Mouse (Mus musculus): ENCODE measurements at regions not wholly inside any gene's neighbourhood (a gene's known extent, or its start where the extent isn't known, plus 50 kb on each side); places are given as distances from the start of the nearest gene placed in this dataset.

- TF ChIP-seq NRF1 (IDR thresholded peaks at IDR 0.05; ENCODE audit: low read depth, low read length) (no peak), CTCF (conservative IDR thresholded peaks at IDR 0.05 in 1 of 2, IDR thresholded peaks at IDR 0.05 in 1 of 2; ENCODE audit: low read depth in 2 of 2, low read length in 2 of 2) (no peak), E2F4 (IDR thresholded peaks at IDR 0.05; ENCODE audit: insufficient replicate concordance, low read depth, low read length) (no peak), SIN3A (IDR thresholded peaks at IDR 0.05; ENCODE audit: low read length) (no peak), POLR2A (IDR thresholded peaks at IDR 0.05; ENCODE audit: low read depth, low read length) (no peak), CHD1 (IDR thresholded peaks at IDR 0.05; ENCODE audit: low read depth, low read length) (no peak), PAX5 (IDR thresholded peaks at IDR 0.05; ENCODE audit: low read length) (no peak), HCFC1 (IDR thresholded peaks at IDR 0.05; ENCODE audit: low read depth, low read length) (no peak), MYC (IDR thresholded peaks at IDR 0.05; ENCODE audit: low read depth, low read length) (no peak), CHD2 (IDR thresholded peaks at IDR 0.05; ENCODE audit: low read length) (no peak)
Measured at GRCm38 (mm10) chr7:71249216-71249615, 102.1 kb downstream of the Gm10295 start.

All from CH12.LX (cell line).